Comparison of ENCODE assay signal across 26 mouse cellular contexts in the genomic region with DNA sequence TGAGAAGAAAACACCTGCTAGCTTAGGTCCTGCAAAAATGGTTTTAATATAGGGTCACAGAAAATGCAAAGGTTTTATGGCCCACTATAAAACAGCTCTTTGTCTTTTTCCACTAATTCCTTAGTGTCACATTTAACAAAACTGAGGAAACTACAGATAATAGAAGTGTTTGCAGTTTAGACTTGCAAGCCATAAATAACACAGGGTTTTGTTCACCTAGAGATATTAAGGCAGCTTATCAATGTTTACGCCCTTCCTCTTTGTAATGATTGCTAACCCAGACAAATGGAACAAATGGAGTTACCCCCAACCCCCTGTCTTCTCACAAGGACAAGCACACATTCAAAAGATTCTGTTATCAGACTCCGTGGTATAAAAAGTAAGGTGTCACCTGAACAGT. TPM values are rescaled to one million over a fixed set of nuclear protein-coding genes. Genes with fewer than 3 reads are reported as not detected.
"Had no signal": no experiment of that assay in that cellular context is flagged by ENCODE, and none has a peak within 500 bp of the region (broad histone marks: within the 10 kb centered on the region; RNA-seq: fewer than 3 reads in every experiment).

No protein-coding gene starts in this region.

- ATAC-seq: midbrain, embryonic 16.5 days had no signal

- H3K27ac ChIP-seq: midbrain, embryonic 10.5 days; midbrain, embryonic 12.5 days; neural tube, embryonic 13.5 days; neural tube, embryonic 15.5 days had no signal

- H3K36me3 ChIP-seq: midbrain, embryonic 10.5 days; midbrain, embryonic 12.5 days; neural tube, embryonic 13.5 days; neural tube, embryonic 15.5 days had no signal

- H3K4me1 ChIP-seq: midbrain, embryonic 10.5 days; midbrain, embryonic 12.5 days; neural tube, embryonic 13.5 days; neural tube, embryonic 15.5 days had no signal

- DNase-seq: lung, embryonic 14.5 days; lung, postnatal 10 days; lung, postnatal 4 days; midbrain, embryonic 14.5 days; retina, postnatal 1 day; right cerebral cortex, adult 18-20 months; right cerebral cortex, postnatal 25 days; right cerebral cortex, postnatal 4 days; spleen, adult 18-20 months; thymus, adult 18-20 months; thymus, postnatal 14 days; thymus, postnatal 36 days had no signal

- H3K4me2 ChIP-seq: lung, embryonic 14.5 days; midbrain, embryonic 12.5 days; neural tube, embryonic 13.5 days; neural tube, embryonic 15.5 days had no signal

- H3K9me3 ChIP-seq: midbrain, embryonic 10.5 days; midbrain, embryonic 12.5 days; neural tube, embryonic 13.5 days; neural tube, embryonic 15.5 days had no signal

- H3K9ac ChIP-seq: lung, embryonic 14.5 days; midbrain, embryonic 12.5 days; neural tube, embryonic 13.5 days; neural tube, embryonic 15.5 days had no signal

- H3K27me3 ChIP-seq: midbrain, embryonic 12.5 days; neural tube, embryonic 13.5 days; neural tube, embryonic 15.5 days had no signal

- H3K4me3 ChIP-seq: midbrain, embryonic 10.5 days; midbrain, embryonic 12.5 days; myocyte; neural tube, embryonic 13.5 days; neural tube, embryonic 15.5 days had no signal

RNA-seq across cellular contexts. Expression of a gene that starts 2.4 kb away (rescaled TPM):
- total RNA-seq: megakaryocyte, adult 5-6 weeks; megakaryocyte-erythroid progenitor cell, adult 5-6 weeks had no signal
- polyA plus RNA-seq: lung, embryonic 14.5 days; lung, embryonic 16.5 days; midbrain, embryonic 10.5 days; midbrain, embryonic 12.5 days; midbrain, embryonic 14.5 days; midbrain, embryonic 16.5 days; neural tube, embryonic 11.5 days; neural tube, embryonic 13.5 days; small intestine, adult 2 months had no signal

RNA-seq across cellular contexts. Expression of a gene that starts 32.6 kb away (rescaled TPM):
- total RNA-seq: megakaryocyte, adult 5-6 weeks; megakaryocyte-erythroid progenitor cell, adult 5-6 weeks had no signal
- polyA plus RNA-seq: lung, embryonic 14.5 days; lung, embryonic 16.5 days; midbrain, embryonic 10.5 days; midbrain, embryonic 12.5 days; midbrain, embryonic 14.5 days; midbrain, embryonic 16.5 days; myocyte; neural tube, embryonic 11.5 days; neural tube, embryonic 13.5 days; neural tube, embryonic 15.5 days; small intestine, adult 2 months; stomach, embryonic 14.5 days; stomach, embryonic 16.5 days; thymus, postnatal 0 days had no signal
